Mouse (Mus musculus) bone marrow macrophage, adult 2 months (primary cell): ENCODE data around the gene Srp9. TPM values are rescaled to one million over a fixed set of nuclear protein-coding genes. Genes with fewer than 3 reads are reported as not detected.
"Not testable (repeated sequence)": the region's sequence is repeated elsewhere in the genome, so short reads cannot be mapped to it uniquely, and the experiment has no call there.

Experiments
- H3K27ac ChIP-seq: 2 replicates; pipeline ENCODE4 v1.5.1; 2012; ENCODE audit warnings: low read depth, low read length; ENCODE audit not compliant: insufficient read depth
- H3K4me1 ChIP-seq: 2 replicates; pipeline ENCODE4 v1.6.1; 2012; ENCODE audit warnings: low read length; ENCODE audit not compliant: control insufficient read depth, insufficient read depth
- H3K4me3 ChIP-seq: 2 replicates; pipeline ENCODE4 v1.5.1; 2012; ENCODE audit warnings: mild to moderate bottlenecking, low read length, moderate library complexity; ENCODE audit not compliant: insufficient read depth
- CTCF ChIP-seq: IDR thresholded peaks from 2 replicates; pipeline ENCODE4 v1.5.1; 2012; ENCODE audit warnings: low read depth, mild to moderate bottlenecking, low read length, moderate library complexity
- POLR2A ChIP-seq: IDR thresholded peaks from 2 replicates; pipeline ENCODE4 v1.6.1; 2012; ENCODE audit warnings: mild to moderate bottlenecking, low read depth, low read length, borderline replicate concordance
- polyA plus RNA-seq: library from polyadenylated mRNA; stranded (reverse); fragments of >200 nt; gene quantifications from 2 replicates; pipeline ENCODE4 v1.2.4, GENCODE M21; 2012; ENCODE audit not compliant: missing spikeins, insufficient read depth, insufficient read length

Gene Srp9
- polyA plus RNA-seq, 1 experiment, result 81.0 TPM

DNA sequence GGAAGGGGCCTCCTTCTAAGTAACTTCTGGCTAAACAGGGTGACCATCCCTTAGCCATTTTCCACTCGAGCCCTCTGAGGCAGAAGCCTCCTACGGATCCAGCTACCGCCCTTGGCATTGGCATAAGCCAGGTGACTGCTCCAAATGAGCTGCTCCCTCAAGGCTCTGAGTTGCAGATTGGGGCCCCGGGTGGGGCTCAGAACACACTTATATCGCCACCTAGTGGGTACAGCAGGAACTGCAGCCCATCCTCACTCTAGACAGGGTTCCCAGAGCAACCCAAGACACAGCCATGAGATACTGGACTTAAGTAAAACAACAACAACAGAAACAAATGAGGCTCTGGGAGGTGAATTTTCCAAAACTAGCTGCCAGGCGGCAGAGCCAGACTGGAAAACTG lies 15.8 kb downstream of the Srp9 start:
- peak; percentile 94 for TF ChIP-seq CTCF
- TF ChIP-seq POLR2A, result no peak
- no peak overlapping the region for H3K4me3 ChIP-seq
- H3K27ac ChIP-seq, result no peak overlapping the region
- no peaks in the 10 kb centered on the region for H3K4me1 ChIP-seq

DNA sequence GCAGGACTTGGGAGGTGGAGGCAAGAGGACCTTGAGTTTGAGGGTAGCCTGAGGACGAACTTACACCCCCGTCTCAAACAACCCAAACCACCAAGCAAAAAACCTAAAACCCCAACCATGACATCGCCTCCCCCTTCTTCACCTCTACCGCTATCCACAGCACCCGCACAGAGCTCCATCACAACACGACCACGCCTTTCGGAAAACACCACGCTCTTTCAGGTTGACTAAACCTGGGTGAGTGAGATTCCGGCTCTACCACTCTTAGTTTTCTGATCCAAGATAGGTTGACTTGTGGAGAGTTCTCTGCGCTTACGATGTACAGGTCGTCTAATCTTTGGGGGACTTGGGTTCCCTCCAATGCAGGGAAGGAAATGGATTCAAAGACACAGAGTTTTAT lies 18.2 kb downstream of the Srp9 start:
- no peak overlapping the region for H3K4me3 ChIP-seq
- TF ChIP-seq POLR2A (no peak), CTCF (no peak)

DNA sequence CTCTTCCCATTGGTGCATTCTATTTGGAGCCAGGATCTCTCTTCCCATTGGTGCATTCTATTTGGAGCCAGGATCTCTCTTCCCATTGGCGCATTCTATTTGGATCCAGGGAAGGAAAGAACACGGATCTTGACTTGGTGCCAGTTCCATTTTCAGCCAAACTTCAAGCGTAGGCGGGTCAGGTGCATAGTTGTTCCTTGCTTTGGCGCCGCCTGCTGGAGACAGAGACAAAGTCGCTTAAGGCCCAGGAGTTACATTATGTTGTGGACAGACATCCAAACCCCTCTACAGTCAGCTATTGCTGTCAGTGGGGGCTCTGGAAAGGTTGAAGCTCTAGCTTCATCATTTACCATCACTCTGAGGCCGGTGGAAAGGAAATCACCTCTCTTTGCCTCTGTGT lies 18.8 kb downstream of the Srp9 start:
- TF ChIP-seq CTCF, result peak; percentile 30; the same call in 1 of the 2 replicates
- TF ChIP-seq POLR2A, result no peak
- H3K4me3 ChIP-seq, result no peak overlapping the region
- no peak overlapping the region for H3K27ac ChIP-seq
- no peaks in the 10 kb centered on the region for H3K4me1 ChIP-seq

More for the DNA sequence above, 18.2 kb downstream of the Srp9 start:
- H3K4me1 ChIP-seq, result no peaks in the 10 kb centered on the region
- no peak overlapping the region for H3K27ac ChIP-seq

DNA sequence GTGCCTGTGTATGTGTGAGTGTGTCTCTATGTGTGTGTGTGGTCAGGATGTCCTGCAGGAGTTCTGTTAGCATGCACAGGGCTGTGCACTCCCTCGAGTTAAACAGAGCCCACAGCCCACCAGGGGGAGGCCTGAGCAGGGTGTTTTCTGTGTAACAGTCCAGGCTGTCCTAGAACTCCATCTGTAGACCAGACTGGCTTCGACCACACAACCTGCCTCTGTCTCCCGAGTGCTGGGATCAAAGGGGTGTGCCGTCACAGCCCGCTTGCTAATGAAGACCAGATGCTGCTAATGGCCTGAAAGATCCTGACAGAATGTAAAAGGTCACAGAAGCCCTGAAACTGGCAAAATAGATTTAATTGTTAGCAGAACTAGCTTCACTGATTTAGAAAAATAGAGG lies 21.0 kb downstream of the Srp9 start:
- no peaks in the 10 kb centered on the region for H3K4me1 ChIP-seq
- no peak for TF ChIP-seq CTCF
- no peak for TF ChIP-seq POLR2A
- no peak overlapping the region for H3K4me3 ChIP-seq
- no peak overlapping the region for H3K27ac ChIP-seq

DNA sequence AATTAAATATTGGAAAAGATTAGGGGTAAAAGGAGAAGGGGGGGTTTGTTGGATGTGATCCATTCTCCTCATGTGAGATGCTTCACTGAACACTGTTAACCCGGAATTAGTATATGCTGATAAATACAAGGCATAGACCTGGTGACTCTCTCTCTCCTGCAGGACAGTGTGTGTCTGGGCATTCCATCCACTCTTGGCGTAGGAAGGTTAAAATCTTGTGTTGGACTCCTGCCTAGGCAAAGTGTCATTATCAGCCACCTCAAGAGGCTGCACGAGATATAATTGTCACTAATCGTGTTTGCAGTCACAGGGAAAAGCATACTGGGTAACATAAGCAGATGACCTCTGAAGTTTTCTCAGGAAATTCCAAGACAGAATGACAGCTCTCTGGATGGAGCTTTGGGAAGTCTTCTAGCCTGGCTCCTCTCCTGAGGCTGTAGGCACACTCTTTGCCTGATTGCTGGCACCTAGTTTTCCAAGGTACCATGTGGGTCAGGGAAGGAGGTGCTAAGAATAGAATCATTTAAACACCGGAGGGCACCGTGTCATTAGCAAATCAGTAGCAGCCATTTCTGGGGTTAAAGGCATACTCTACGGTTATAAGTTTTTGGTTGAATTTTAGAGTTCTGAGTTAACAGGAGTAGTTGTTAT lies 24.5 kb downstream of the Srp9 start:
- no peak overlapping the region for H3K4me3 ChIP-seq
- no peaks in the 10 kb centered on the region for H3K4me1 ChIP-seq
- H3K27ac ChIP-seq, result no peak overlapping the region
- TF ChIP-seq CTCF, result no peak
- no peak for TF ChIP-seq POLR2A

DNA sequence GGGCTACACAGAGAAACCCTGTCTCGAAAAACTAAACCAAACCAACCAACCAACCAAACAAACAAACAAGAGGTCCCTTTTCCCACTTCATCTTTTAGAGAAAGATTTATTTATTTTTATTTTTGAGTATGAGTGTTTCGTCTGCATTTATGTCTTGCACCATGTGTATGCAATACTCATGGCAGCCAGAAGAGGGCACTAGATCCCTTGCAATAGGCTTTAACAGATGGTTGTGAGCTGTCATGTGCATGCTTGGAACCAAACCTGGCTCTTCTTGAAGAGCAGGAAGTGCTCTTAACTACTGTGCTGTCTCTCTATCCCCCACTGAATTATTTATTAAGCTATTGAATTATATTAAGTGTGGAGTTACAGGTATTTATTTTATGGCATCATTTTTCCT lies 25.4 kb downstream of the Srp9 start:
- Histone ChIP-seq H3K4me3 (no peak overlapping the region), H3K27ac (no peak overlapping the region), H3K4me1 (no peaks in the 10 kb centered on the region)
- TF ChIP-seq CTCF, result no peak
- no peak for TF ChIP-seq POLR2A

DNA sequence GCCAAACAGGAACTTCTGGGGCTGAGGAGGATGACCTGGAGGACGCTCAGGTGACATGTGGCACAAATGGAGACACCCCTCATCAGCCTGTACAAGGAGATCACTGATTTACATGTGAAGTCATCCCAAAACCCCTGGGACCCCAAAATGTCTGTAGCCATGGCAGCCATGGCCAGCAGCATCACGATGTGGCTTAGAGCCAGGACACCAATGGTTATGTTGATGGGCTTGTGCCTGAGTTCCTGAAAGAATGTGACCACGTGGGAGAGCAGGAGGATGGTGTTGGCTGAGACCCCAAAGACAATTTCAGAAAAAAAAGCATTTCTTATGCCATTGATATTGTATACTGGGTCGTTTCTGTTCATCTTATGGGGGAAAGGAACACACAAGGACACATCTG lies 33.2 kb downstream of the Srp9 start:
- Histone ChIP-seq H3K27ac (no peak overlapping the region), H3K4me1 (peaks cover 4% of the 10 kb centered on the region; the same call in 1 of the 2 replicates), H3K4me3 (no peak overlapping the region)
- no peak for TF ChIP-seq CTCF
- no peak for TF ChIP-seq POLR2A

DNA sequence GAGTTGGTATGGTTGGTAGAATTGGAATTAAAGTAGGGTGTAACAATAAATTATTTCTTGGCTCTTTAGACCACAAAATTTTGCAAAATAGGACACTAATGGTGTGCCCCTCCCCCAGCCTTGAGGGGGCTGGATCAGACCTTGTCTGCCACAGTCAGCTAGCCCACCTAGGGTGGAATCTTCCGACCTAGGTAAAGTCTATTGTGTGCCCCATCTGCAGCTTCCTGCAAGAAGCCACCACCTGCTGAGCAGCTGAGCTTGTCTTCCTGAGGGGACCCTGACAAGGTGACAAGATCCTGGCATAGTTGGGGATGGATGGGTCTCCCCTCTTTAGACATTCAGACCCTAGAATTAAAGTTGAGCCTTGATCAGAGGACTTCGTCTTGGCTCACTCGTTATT lies 35.0 kb downstream of the Srp9 start:
- Histone ChIP-seq H3K4me3 (no peak overlapping the region), H3K27ac (no peak overlapping the region), H3K4me1 (peaks cover 4% of the 10 kb centered on the region; the same call in 1 of the 2 replicates)
- no peak for TF ChIP-seq CTCF
- no peak for TF ChIP-seq POLR2A

DNA sequence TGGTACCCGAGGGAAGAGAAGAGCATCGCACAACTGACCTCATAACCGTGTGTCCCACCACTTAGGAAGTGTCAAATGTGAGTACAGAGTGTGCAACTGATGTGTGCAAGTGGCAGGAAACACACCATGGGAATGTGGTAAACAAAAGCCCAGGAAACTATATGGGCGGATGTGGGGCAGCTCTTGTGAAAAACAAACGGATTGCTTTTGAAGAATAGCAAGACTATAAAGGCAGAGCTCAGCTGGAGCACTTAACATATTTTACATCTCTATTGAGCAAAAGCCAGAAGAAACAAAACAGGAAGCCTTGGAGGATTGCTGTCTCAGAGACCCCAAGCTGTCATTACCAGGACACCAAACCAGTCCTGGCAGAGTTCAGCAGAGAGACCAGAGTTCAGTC lies 38.4 kb downstream of the Srp9 start:
- Histone ChIP-seq H3K27ac (no peak overlapping the region), H3K4me3 (no peak overlapping the region), H3K4me1 (no peaks in the 10 kb centered on the region)
- no peak for TF ChIP-seq CTCF
- no peak for TF ChIP-seq POLR2A

DNA sequence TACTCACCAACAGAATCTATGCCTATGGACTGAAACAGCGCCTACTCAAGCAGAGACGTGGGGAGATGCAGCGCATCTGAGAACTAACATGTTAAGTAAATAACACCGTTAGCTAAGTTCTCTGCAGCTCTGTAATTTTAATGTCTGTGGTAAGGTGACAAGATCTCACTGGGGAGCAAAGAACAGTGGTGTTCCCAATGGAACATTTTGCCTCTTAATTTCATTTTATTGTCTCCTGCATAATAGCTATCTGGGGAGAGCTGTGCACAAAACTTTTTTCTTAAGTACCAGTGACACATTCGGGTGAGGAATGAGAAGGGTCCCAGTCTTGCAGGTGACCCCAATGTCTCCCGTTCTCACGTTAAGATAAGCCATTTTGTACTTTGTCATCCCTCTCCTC lies 39.8 kb downstream of the Srp9 start, which contains the start of gene Vmn1r1:
Gene Vmn1r1 (minus strand): TSS at position 101 of the 400 bp plus-strand sequence.
- no peak within 1 kb of the TSS for H3K27ac ChIP-seq
- no peak within 1 kb of the TSS for H3K4me3 ChIP-seq
- TF ChIP-seq POLR2A (no peak), CTCF (no peak)
- H3K4me1 ChIP-seq, result no peaks in the 10 kb centered on the region

DNA sequence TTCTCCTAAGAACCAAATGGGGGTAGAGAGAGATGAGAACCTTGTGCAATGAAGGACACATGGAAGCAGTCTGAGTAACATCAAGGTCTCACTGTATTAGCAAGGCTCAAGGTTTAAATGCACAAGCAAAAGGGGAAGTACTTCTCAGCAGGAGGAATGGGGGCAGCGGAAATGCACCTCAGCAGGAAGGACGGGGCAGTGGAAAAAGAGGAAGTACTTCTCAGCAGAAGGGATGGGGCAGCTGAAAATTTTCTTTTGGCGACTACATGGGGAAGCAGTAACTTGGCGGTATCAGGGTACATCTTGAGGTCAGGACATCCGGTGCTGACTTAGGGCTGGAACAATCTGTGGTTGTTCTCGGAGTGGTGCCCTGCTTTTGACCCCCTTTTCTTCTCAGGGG lies 45.7 kb downstream of the Srp9 start:
- not testable (repeated sequence) for H3K4me3 ChIP-seq, H3K4me1 ChIP-seq, H3K27ac ChIP-seq

DNA sequence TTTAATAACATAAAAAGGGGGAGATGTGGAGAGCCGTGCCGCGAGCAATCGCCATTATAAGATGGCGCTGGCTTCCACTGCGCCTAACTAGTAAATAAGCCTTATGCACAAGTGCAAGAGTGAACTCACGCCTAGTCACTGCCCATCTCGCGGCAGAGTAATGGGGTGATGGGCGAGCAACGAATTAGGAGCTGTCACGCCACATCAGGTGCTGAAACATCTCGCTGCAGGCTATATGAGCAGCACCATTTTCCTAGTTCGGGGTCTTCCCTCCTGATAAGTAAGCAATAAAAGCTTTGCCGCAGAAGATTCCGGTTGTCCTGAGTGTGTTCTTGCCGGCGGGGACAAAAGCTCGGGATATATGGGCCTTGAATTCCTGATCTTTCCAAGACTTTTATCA lies 52.4 kb downstream of the Srp9 start:
- not testable (repeated sequence) for H3K4me1 ChIP-seq, H3K27ac ChIP-seq, H3K4me3 ChIP-seq
